Mouse (Mus musculus): ENCODE measurements around the gene Ghrh.

DNA sequence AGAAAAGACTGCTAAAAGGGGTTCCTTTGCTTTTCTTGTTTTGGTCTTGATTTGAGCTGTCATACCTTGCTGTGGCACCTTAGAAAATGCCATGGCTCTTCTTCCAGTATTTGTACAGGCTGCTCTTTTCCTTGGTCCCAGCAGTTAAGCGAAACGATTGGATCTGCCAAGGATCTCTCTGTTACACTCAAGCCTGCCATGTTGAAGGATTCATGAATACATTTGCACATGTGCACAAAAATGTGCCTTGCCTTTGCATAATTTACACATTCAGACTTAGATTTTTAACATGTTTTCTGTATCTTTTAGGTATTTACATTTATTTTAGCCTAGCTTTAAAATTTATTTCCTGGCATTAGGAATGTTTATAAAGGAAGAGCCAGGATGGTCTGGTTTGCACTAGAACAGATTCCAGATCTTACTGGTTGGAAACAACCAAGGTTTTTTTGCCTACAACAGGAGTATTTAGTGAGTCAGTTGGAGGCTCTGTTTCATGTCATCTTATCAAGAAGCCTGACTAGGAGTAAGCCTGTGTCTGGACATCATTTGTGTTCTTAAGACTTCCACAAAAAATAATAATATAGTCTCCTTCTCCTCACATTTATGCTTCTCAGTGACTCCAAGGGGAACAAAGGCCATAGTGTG, 38.9 kb downstream of the Ghrh start:
- TF ChIP-seq CTCF (IDR thresholded peaks at IDR 0.05; ENCODE audit: low read depth, low read length) (no peak), GATA1 (IDR thresholded peaks at IDR 0.05; ENCODE audit: borderline replicate concordance, low read length) (no peak)

All from G1E (cell line).